24 mouse cellular contexts compared by ENCODE assay signal in the genomic region with DNA sequence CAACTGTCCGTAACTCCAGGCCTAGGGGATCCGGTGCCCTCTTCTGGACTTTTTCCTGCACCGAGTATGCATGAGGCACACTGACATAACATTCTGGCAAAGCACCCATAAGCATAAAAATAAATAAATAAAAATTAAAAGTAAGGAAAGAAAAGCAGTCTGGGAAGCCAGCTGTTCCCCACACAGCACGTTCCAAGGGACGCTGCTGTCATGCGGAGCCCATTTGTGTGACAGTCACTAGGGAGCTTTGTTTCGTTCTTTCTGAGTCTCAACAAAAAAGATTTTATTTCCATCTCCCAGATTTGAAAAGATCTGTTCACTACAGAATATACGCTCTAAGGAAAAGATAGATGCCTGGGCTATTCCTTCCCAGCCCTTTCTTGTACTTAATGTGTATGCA. TPM values are rescaled to one million over a fixed set of nuclear protein-coding genes. Genes with fewer than 3 reads are reported as not detected.
DNase-seq lines count a peak whose midpoint lies in the region; ATAC-seq and TF ChIP-seq lines count a peak whose summit lies in the region.
"Had no signal": no experiment of that assay in that cellular context is flagged by ENCODE, and none has a peak within 500 bp of the region (broad histone marks: within the 10 kb centered on the region; RNA-seq: fewer than 3 reads in every experiment).

No protein-coding gene starts in this region.

- no peak overlapping the region for H3K4me3 ChIP-seq in forebrain, embryonic 16.5 days (replicated peaks; ENCODE audit: low read length)
- no peak overlapping the region for H3K4me3 ChIP-seq in forebrain, embryonic 11.5 days (ENCODE audit: low read depth, low read length)
- H3K4me3 ChIP-seq in hindbrain, embryonic 14.5 days (replicated peaks; ENCODE audit: low read length), result no peak overlapping the region
- H3K4me3 ChIP-seq in hindbrain, embryonic 12.5 days, result no peak overlapping the region
- no peak overlapping the region for H3K4me3 ChIP-seq in midbrain, postnatal 0 days (ENCODE audit: low read depth, low read length)
- H3K4me3 ChIP-seq in midbrain, embryonic 13.5 days (replicated peaks), result no peak overlapping the region
- H3K4me3 ChIP-seq: embryonic facial prominence, embryonic 10.5 days; embryonic facial prominence, embryonic 13.5 days; erythroblast, embryonic 14.5 days; gastrocnemius, adult 2 months had no signal

- no peak for DNase-seq in forebrain, embryonic 11.5 days (ENCODE audit: low spot score)
- no peak for DNase-seq in hindbrain, embryonic 14.5 days (ENCODE audit: low spot score)
- DNase-seq in midbrain, postnatal 0 days (ENCODE audit: low spot score), result no peak
- DNase-seq in brain, embryonic 14.5 days (ENCODE audit: low read depth), result peak; percentile 35
- DNase-seq in kidney, postnatal 10 days, result no peak
- DNase-seq: adrenal gland, adult 2 months; adrenal gland, postnatal 14 days; cerebellum, adult 11-12 months; cerebellum, adult 8-10 months; cerebellum, postnatal 10 days; cerebellum, postnatal 36 days; embryo, embryonic 11 days; gastrocnemius, adult 2 months; gastrocnemius, postnatal 14 days; heart, adult 11 months had no signal

- no peak overlapping the region for H3K4me2 ChIP-seq in forebrain, embryonic 16.5 days (ENCODE audit: low read length)
- no peak overlapping the region for H3K4me2 ChIP-seq in forebrain, embryonic 11.5 days (ENCODE audit: low read depth, low read length, severe bottlenecking)
- H3K4me2 ChIP-seq in hindbrain, embryonic 14.5 days (replicated peaks), result no peak overlapping the region
- H3K4me2 ChIP-seq in hindbrain, embryonic 12.5 days (replicated peaks), result no peak overlapping the region
- H3K4me2 ChIP-seq in midbrain, postnatal 0 days (ENCODE audit: low read depth, low read length, poor library complexity, severe bottlenecking), result no peak overlapping the region
- H3K4me2 ChIP-seq in midbrain, embryonic 13.5 days (replicated peaks), result no peak overlapping the region
- H3K4me2 ChIP-seq: embryonic facial prominence, embryonic 13.5 days; heart, embryonic 11.5 days had no signal

- no peak for TF ChIP-seq POLR2A in brain, embryonic 14.5 days (IDR thresholded peaks at IDR 0.05; ENCODE audit: borderline replicate concordance, extremely low read depth, insufficient read depth, insufficient read length, poor library complexity, severe bottlenecking)

- ATAC-seq in forebrain, embryonic 16.5 days, result no peak
- no peak for ATAC-seq in forebrain, embryonic 11.5 days (replicated peaks; ENCODE audit: low FRiP score)
- ATAC-seq in hindbrain, embryonic 14.5 days (ENCODE audit: low FRiP score), result no peak
- ATAC-seq in hindbrain, embryonic 12.5 days (ENCODE audit: low FRiP score), result no peak
- no peak for ATAC-seq in midbrain, postnatal 0 days (ENCODE audit: low FRiP score)
- ATAC-seq in midbrain, embryonic 13.5 days, result no peak
- ATAC-seq: CD4-positive, CD25-positive, alpha-beta regulatory T cell, adult 4 months; intestine, postnatal 0 days had no signal

- H3K9ac ChIP-seq in forebrain, embryonic 16.5 days (replicated peaks; ENCODE audit: low read depth, low read length), result no peak overlapping the region
- H3K9ac ChIP-seq in forebrain, embryonic 11.5 days (ENCODE audit: low read length), result no peak overlapping the region
- no peak overlapping the region for H3K9ac ChIP-seq in hindbrain, embryonic 14.5 days
- no peak overlapping the region for H3K9ac ChIP-seq in hindbrain, embryonic 12.5 days
- no peak overlapping the region for H3K9ac ChIP-seq in midbrain, postnatal 0 days (replicated peaks; ENCODE audit: low read length, poor library complexity, severe bottlenecking)
- H3K9ac ChIP-seq in midbrain, embryonic 13.5 days (replicated peaks), result no peak overlapping the region
- H3K9ac ChIP-seq: embryonic facial prominence, embryonic 13.5 days had no signal

- H3K9me3 ChIP-seq in forebrain, embryonic 16.5 days (ENCODE audit: control insufficient read depth, low read length), result no peaks in the 10 kb centered on the region
- no peaks in the 10 kb centered on the region for H3K9me3 ChIP-seq in forebrain, embryonic 11.5 days (ENCODE audit: control insufficient read depth, low read length)
- no peaks in the 10 kb centered on the region for H3K9me3 ChIP-seq in hindbrain, embryonic 14.5 days (ENCODE audit: control insufficient read depth, low read length)
- no peaks in the 10 kb centered on the region for H3K9me3 ChIP-seq in hindbrain, embryonic 12.5 days (replicated peaks)
- H3K9me3 ChIP-seq in midbrain, postnatal 0 days (ENCODE audit: low read length), result no peaks in the 10 kb centered on the region
- no peaks in the 10 kb centered on the region for H3K9me3 ChIP-seq in midbrain, embryonic 13.5 days
- H3K9me3 ChIP-seq: embryonic facial prominence, embryonic 10.5 days; embryonic facial prominence, embryonic 13.5 days had no signal

- WGBS in forebrain, embryonic 16.5 days, result 55% methylated on average over 8 of the region's 8 CpGs
- 91% methylated on average over 8 of the region's 8 CpGs for WGBS in forebrain, embryonic 11.5 days
- WGBS in hindbrain, embryonic 14.5 days, result 60% methylated on average over 8 of the region's 8 CpGs
- 86% methylated on average over 8 of the region's 8 CpGs for WGBS in hindbrain, embryonic 12.5 days
- 66% methylated on average over 8 of the region's 8 CpGs for WGBS in midbrain, postnatal 0 days
- 80% methylated on average over 8 of the region's 8 CpGs for WGBS in midbrain, embryonic 13.5 days

- peaks cover 12% of the 10 kb centered on the region for H3K4me1 ChIP-seq in forebrain, embryonic 16.5 days (replicated peaks; ENCODE audit: control insufficient read depth, insufficient read depth, low read length)
- no peaks in the 10 kb centered on the region for H3K4me1 ChIP-seq in forebrain, embryonic 11.5 days (replicated peaks; ENCODE audit: control insufficient read depth, insufficient read depth, low read length)
- peaks cover 10% of the 10 kb centered on the region for H3K4me1 ChIP-seq in hindbrain, embryonic 14.5 days (replicated peaks; ENCODE audit: control insufficient read depth, insufficient read depth, low read length)
- peaks cover 11% of the 10 kb centered on the region for H3K4me1 ChIP-seq in hindbrain, embryonic 12.5 days
- no peaks in the 10 kb centered on the region for H3K4me1 ChIP-seq in midbrain, postnatal 0 days (ENCODE audit: insufficient read depth, low read length)
- peaks cover 5% of the 10 kb centered on the region; the same call in 1 of the 2 replicates for H3K4me1 ChIP-seq in midbrain, embryonic 13.5 days (replicated peaks)

- TF ChIP-seq CTCF in midbrain, postnatal 0 days (IDR thresholded peaks at IDR 0.05), result peak; percentile 23; the same call in 1 of the 2 replicates
- TF ChIP-seq CTCF in brain, embryonic 14.5 days (IDR thresholded peaks at IDR 0.05; ENCODE audit: borderline replicate concordance, extremely low read depth, insufficient read depth, insufficient read length), result no peak

- H3K36me3 ChIP-seq in forebrain, embryonic 16.5 days (ENCODE audit: control insufficient read depth, insufficient read depth), result no peaks in the 10 kb centered on the region
- no peaks in the 10 kb centered on the region for H3K36me3 ChIP-seq in forebrain, embryonic 11.5 days (ENCODE audit: control insufficient read depth, insufficient read depth, low read length)
- no peaks in the 10 kb centered on the region for H3K36me3 ChIP-seq in hindbrain, embryonic 14.5 days (replicated peaks; ENCODE audit: control insufficient read depth, insufficient read depth)
- H3K36me3 ChIP-seq in hindbrain, embryonic 12.5 days, result no peaks in the 10 kb centered on the region
- H3K36me3 ChIP-seq in midbrain, postnatal 0 days (ENCODE audit: insufficient read depth, low read length), result no peaks in the 10 kb centered on the region
- no peaks in the 10 kb centered on the region for H3K36me3 ChIP-seq in midbrain, embryonic 13.5 days
- H3K36me3 ChIP-seq: embryonic facial prominence, embryonic 10.5 days; embryonic facial prominence, embryonic 13.5 days had no signal

- H3K27ac ChIP-seq in forebrain, embryonic 16.5 days (ENCODE audit: low read length), result peak overlapping the region; percentile 49
- H3K27ac ChIP-seq in forebrain, embryonic 11.5 days (ENCODE audit: low read depth, low read length), result no peak overlapping the region
- H3K27ac ChIP-seq in hindbrain, embryonic 14.5 days, result 0 out of 2 replicates have a peak overlapping the region, but pooled peaks have one; percentile 29
- no peak overlapping the region; the same call in 1 of the 2 replicates for H3K27ac ChIP-seq in hindbrain, embryonic 12.5 days
- no peak overlapping the region for H3K27ac ChIP-seq in midbrain, postnatal 0 days (ENCODE audit: low read depth, low read length)
- H3K27ac ChIP-seq in midbrain, embryonic 13.5 days, result no peak overlapping the region
- H3K27ac ChIP-seq: embryonic facial prominence, embryonic 10.5 days; embryonic facial prominence, embryonic 13.5 days; gastrocnemius, adult 2 months had no signal

- no peaks in the 10 kb centered on the region for H3K27me3 ChIP-seq in forebrain, embryonic 16.5 days (replicated peaks; ENCODE audit: control insufficient read depth, insufficient read depth, low read length)
- no peaks in the 10 kb centered on the region for H3K27me3 ChIP-seq in forebrain, embryonic 11.5 days (ENCODE audit: control insufficient read depth, insufficient read depth, low read length)
- H3K27me3 ChIP-seq in hindbrain, embryonic 14.5 days (ENCODE audit: control insufficient read depth, insufficient read depth, low read length), result no peaks in the 10 kb centered on the region
- H3K27me3 ChIP-seq in hindbrain, embryonic 12.5 days, result no peaks in the 10 kb centered on the region
- H3K27me3 ChIP-seq in midbrain, postnatal 0 days (ENCODE audit: insufficient read depth, low read length), result no peaks in the 10 kb centered on the region
- H3K27me3 ChIP-seq in midbrain, embryonic 13.5 days, result no peaks in the 10 kb centered on the region
- H3K27me3 ChIP-seq: embryonic facial prominence, embryonic 13.5 days had no signal

RNA-seq across cellular contexts. Expression of gene Snx10, which starts 45.4 kb away (rescaled TPM):
- 61.6 and 70.5 TPM in 2 replicates for polyA plus RNA-seq in forebrain, embryonic 16.5 days (2015; fragmentation: Nextera tagmentation; extraction: Ambion mirVana)
- polyA plus RNA-seq in forebrain, embryonic 11.5 days (2014; fragmentation: Nextera tagmentation; extraction: Ambion mirVana), result 40.1 and 41.4 TPM in 2 replicates
- 60.3 and 69.1 TPM in 2 replicates for polyA plus RNA-seq in hindbrain, embryonic 14.5 days (2014; fragmentation: Nextera tagmentation; extraction: Ambion mirVana)
- 39.7 and 43.1 TPM in 2 replicates for polyA plus RNA-seq in hindbrain, embryonic 12.5 days (2016; fragmentation: Nextera tagmentation; extraction: Ambion mirVana)
- 47.7 and 55.4 TPM in 2 replicates for total RNA-seq in midbrain, postnatal 0 days (2014; rRNA removed)
- polyA plus RNA-seq in midbrain, postnatal 0 days (2015; fragmentation: Nextera tagmentation; extraction: Ambion mirVana), result 67.4 and 70.4 TPM in 2 replicates
- polyA plus RNA-seq in midbrain, embryonic 13.5 days (2015; fragmentation: Nextera tagmentation; extraction: Ambion mirVana), result 48.7 and 49.6 TPM in 2 replicates
- 16.5 and 23.0 TPM in 2 replicates for polyA plus RNA-seq in brain, embryonic 14.5 days (2012; rRNA removed)
- polyA plus RNA-seq: erythroblast, embryonic 14.5 days had no signal

Comparison
In these comparisons a context has a peak if more than half of its experiments do, and no peak if none do; other contexts are left out.
1. H3K27ac ChIP-seq: peak in forebrain, embryonic 16.5 days (single experiment) and hindbrain, embryonic 14.5 days (single experiment); none in forebrain, embryonic 11.5 days (single experiment), hindbrain, embryonic 12.5 days (single experiment), midbrain, postnatal 0 days (single experiment) and midbrain, embryonic 13.5 days (single experiment).